Comparison of ENCODE assay signal across 24 mouse cellular contexts in genomic region chr19:19199534-19199933, GRCm38 (mm10).
DNase-seq lines count a peak whose midpoint lies in the region; ATAC-seq and TF ChIP-seq lines count a peak whose summit lies in the region.
"Had no signal": no experiment of that assay in that cellular context is flagged by ENCODE, and none has a peak within 500 bp of the region (broad histone marks: within the 10 kb centered on the region; RNA-seq: fewer than 3 reads in every experiment).

No protein-coding gene starts in this region.

- H3K9me3 ChIP-seq in heart, embryonic 12.5 days (replicated peaks): no peaks in the 10 kb centered on the region
- no peaks in the 10 kb centered on the region for H3K9me3 ChIP-seq in heart, postnatal 0 days (replicated peaks; ENCODE audit: control insufficient read depth, low read length)
- H3K9me3 ChIP-seq: forebrain, embryonic 13.5 days; midbrain, embryonic 15.5 days; stomach, embryonic 15.5 days had no signal

- no peak for ATAC-seq in heart, embryonic 12.5 days (ENCODE audit: insufficient number of reproducible peaks, low FRiP score)
- peak; percentile 44 for ATAC-seq in heart, postnatal 0 days (ENCODE audit: insufficient read depth, low read depth)
- ATAC-seq in megakaryocyte progenitor cell, adult 5-6 weeks (replicated peaks; ENCODE audit: poor library complexity): no peak
- ATAC-seq: CD4-positive, CD25-positive, alpha-beta regulatory T cell, adult 4 months; forebrain, embryonic 13.5 days; intestine, embryonic 16.5 days; midbrain, embryonic 15.5 days had no signal

- no peaks in the 10 kb centered on the region for H3K36me3 ChIP-seq in heart, embryonic 12.5 days
- no peaks in the 10 kb centered on the region for H3K36me3 ChIP-seq in heart, postnatal 0 days (replicated peaks; ENCODE audit: control insufficient read depth, insufficient read depth, low read length)
- H3K36me3 ChIP-seq: hindbrain, embryonic 13.5 days; midbrain, embryonic 15.5 days; stomach, embryonic 15.5 days had no signal

- 60% methylated on average over 8 of the region's 8 CpGs for WGBS in heart, embryonic 12.5 days
- WGBS in heart, postnatal 0 days: 39% methylated on average over 8 of the region's 8 CpGs

- DNase-seq in heart, postnatal 25 days (ENCODE audit: low spot score): no peak
- peak; percentile 48 for DNase-seq in heart, postnatal 0 days (ENCODE audit: low spot score)
- no peak for DNase-seq in heart, adult 8-10 months (ENCODE audit: low spot score)
- peak; percentile 7 for DNase-seq in right cerebral cortex, adult 18-20 months
- DNase-seq in right cerebral cortex, postnatal 25 days: no peak
- DNase-seq in right cerebral cortex, postnatal 4 days: peak; percentile 5
- DNase-seq: adrenal gland, postnatal 25 days; cerebellum, adult 18-20 months; cerebellum, postnatal 14 days; gastrocnemius, postnatal 36 days; kidney, adult 8-10 months; layer of hippocampus, postnatal 36 days; liver had no signal

- no peak for TF ChIP-seq EP300 in heart, postnatal 0 days (IDR thresholded peaks at IDR 0.05; ENCODE audit: low read depth)

- H3K9ac ChIP-seq in heart, embryonic 12.5 days: no peak overlapping the region
- no peak overlapping the region for H3K9ac ChIP-seq in heart, postnatal 0 days (replicated peaks; ENCODE audit: low read depth, low read length)
- H3K9ac ChIP-seq: forebrain, embryonic 13.5 days; hindbrain, embryonic 13.5 days; liver, embryonic 14.5 days; midbrain, embryonic 15.5 days; stomach, embryonic 15.5 days had no signal

- H3K27me3 ChIP-seq in heart, embryonic 12.5 days (replicated peaks): no peaks in the 10 kb centered on the region
- no peaks in the 10 kb centered on the region for H3K27me3 ChIP-seq in heart, postnatal 0 days (ENCODE audit: control insufficient read depth, insufficient read depth, low read length)
- H3K27me3 ChIP-seq: forebrain, embryonic 13.5 days; hindbrain, embryonic 13.5 days; midbrain, embryonic 15.5 days; stomach, embryonic 15.5 days had no signal

- no peak overlapping the region for H3K4me2 ChIP-seq in heart, embryonic 12.5 days
- no peak overlapping the region for H3K4me2 ChIP-seq in heart, postnatal 0 days (ENCODE audit: low read depth, low read length)
- H3K4me2 ChIP-seq: forebrain, embryonic 13.5 days; hindbrain, embryonic 13.5 days; midbrain, embryonic 15.5 days; stomach, embryonic 15.5 days had no signal

- intact Hi-C loops in heart, postnatal 25 days (cut with DNase I): no loop called here

- 0 out of 2 replicates have a peak overlapping the region, but pooled peaks have one; percentile 39 for H3K27ac ChIP-seq in heart, embryonic 12.5 days (ENCODE audit: poor library complexity, severe bottlenecking)
- peak overlapping the region; percentile 18 for H3K27ac ChIP-seq in heart, postnatal 0 days (ENCODE audit: low read depth)
- H3K27ac ChIP-seq: forebrain, embryonic 13.5 days; hindbrain, embryonic 13.5 days; kidney, postnatal 0 days; liver, embryonic 14.5 days; macrophage; midbrain, embryonic 15.5 days; stomach, embryonic 15.5 days had no signal

- peaks cover 3% of the 10 kb centered on the region; the same call in 1 of the 2 replicates for H3K4me1 ChIP-seq in heart, embryonic 12.5 days (replicated peaks)
- H3K4me1 ChIP-seq in heart, postnatal 0 days (ENCODE audit: control insufficient read depth, insufficient read depth): peaks cover 5% of the 10 kb centered on the region; the same call in 1 of the 2 replicates
- H3K4me1 ChIP-seq: forebrain, embryonic 13.5 days; midbrain, embryonic 15.5 days; stomach, embryonic 15.5 days had no signal

- TF ChIP-seq CTCF in heart, postnatal 0 days (IDR thresholded peaks at IDR 0.05; ENCODE audit: low read depth): no peak

- no peak overlapping the region for H3K4me3 ChIP-seq in heart, embryonic 12.5 days
- no peak overlapping the region for H3K4me3 ChIP-seq in heart, postnatal 0 days (ENCODE audit: low read depth, low read length)
- H3K4me3 ChIP-seq: forebrain, embryonic 13.5 days; hindbrain, embryonic 13.5 days; midbrain, embryonic 15.5 days; stomach, embryonic 15.5 days had no signal

Comparison
In these comparisons a context has a peak if more than half of its experiments do, and no peak if none do; other contexts are left out.
1. DNase-seq: peak in heart, postnatal 0 days (single experiment), right cerebral cortex, adult 18-20 months (single experiment) and right cerebral cortex, postnatal 4 days (single experiment); none in heart, postnatal 25 days (single experiment), heart, adult 8-10 months (single experiment) and right cerebral cortex, postnatal 25 days (single experiment).